Mouse (Mus musculus) neural tube, embryonic 15.5 days (tissue): ENCODE results near the gene Maml3. TPM values are rescaled to one million over a fixed set of nuclear protein-coding genes. Genes with fewer than 3 reads are reported as not detected.

ENCODE experiments used
- ATAC-seq: fragments of 200-750 bp; cut with Nextera tagmentation; 2 replicates; pipeline ENCODE4 v1.8.0; 2017; ENCODE audit warnings: mild to moderate bottlenecking, moderate TSS enrichment, moderate library complexity; ENCODE audit not compliant: low FRiP score
- H3K27ac ChIP-seq: fragments of 300-500 bp; sonication (generic); replicated peaks from 2 replicates; pipeline ENCODE4 v1.5.1; 2015; ENCODE audit warnings: mild to moderate bottlenecking, inconsistent platforms
- H3K27me3 ChIP-seq: fragments of 300-500 bp; sonication (generic); replicated peaks from 2 replicates; pipeline ENCODE4 v1.6.1; 2015; ENCODE audit warnings: inconsistent platforms
- H3K36me3 ChIP-seq: fragments of 300-500 bp; sonication (generic); 2 replicates; pipeline ENCODE4 v1.6.1; 2015; ENCODE audit warnings: inconsistent platforms
- H3K4me1 ChIP-seq: fragments of 300-500 bp; sonication (generic); 2 replicates; pipeline ENCODE4 v1.6.1; 2015; ENCODE audit warnings: inconsistent platforms
- H3K4me2 ChIP-seq: fragments of 300-500 bp; sonication (generic); 2 replicates; pipeline ENCODE4 v1.6.1; 2015; ENCODE audit warnings: inconsistent platforms, mild to moderate bottlenecking, moderate library complexity
- H3K4me3 ChIP-seq: fragments of 300-500 bp; sonication (generic); replicated peaks from 2 replicates; pipeline ENCODE4 v1.5.1; 2015; ENCODE audit warnings: mild to moderate bottlenecking, inconsistent platforms
- H3K9ac ChIP-seq: fragments of 300-500 bp; sonication (generic); replicated peaks from 2 replicates; pipeline ENCODE4 v1.6.1; 2015; ENCODE audit warnings: mild to moderate bottlenecking, inconsistent platforms
- H3K9me3 ChIP-seq: fragments of 300-500 bp; sonication (generic); replicated peaks from 2 replicates; pipeline ENCODE4 v1.6.1; 2016; ENCODE audit warnings: inconsistent platforms
- WGBS: fragments of 180-500 bp; shearing (Covaris S2); methylation state at CpG from one replicate; pipeline ENCODE4 v1.1.7; 2015; ENCODE audit warnings: mixed read lengths; 5-methylcytosine and 5-hydroxymethylcytosine counted together
- polyA plus RNA-seq: library from polyadenylated mRNA; unstranded; fragments of >200 nt; fragmentation: Nextera tagmentation; extraction: Ambion mirVana; gene quantifications from 2 replicates; pipeline ENCODE4 v1.2.1, GENCODE M21; 2015

The Maml3 gene
- polyA plus RNA-seq, 1 experiment from 2014 or later, result 7.6 TPM

- H3K9ac ChIP-seq, result peak overlapping the region; percentile 87
- no peak for ATAC-seq
- H3K4me2 ChIP-seq, result peak overlapping the region; percentile 88
- H3K4me1 ChIP-seq, result peaks cover 16% of the 10 kb centered on the region
- H3K9me3 ChIP-seq, result no peaks in the 10 kb centered on the region
- no peaks in the 10 kb centered on the region for H3K27me3 ChIP-seq
- peak overlapping the region; percentile 86 for H3K4me3 ChIP-seq
- H3K27ac ChIP-seq, result peak overlapping the region; percentile 100
- H3K36me3 ChIP-seq, result no peaks in the 10 kb centered on the region
- under 1% methylated on average over 16 of the region's 16 CpGs for WGBS
Measured at GRCm38 (mm10) chr3:52104208-52104607, 668 bp downstream of the Maml3 start.

- 2% methylated on average over 55 of the region's 55 CpGs for WGBS
- Histone ChIP-seq H3K4me1 (peaks cover 16% of the 10 kb centered on the region), H3K9me3 (no peaks in the 10 kb centered on the region), H3K4me3 (peak overlapping the region; percentile 86), H3K27ac (peak overlapping the region; percentile 100), H3K4me2 (peak overlapping the region; percentile 88), H3K9ac (peak overlapping the region; percentile 87), H3K27me3 (no peaks in the 10 kb centered on the region), H3K36me3 (no peaks in the 10 kb centered on the region)
- ATAC-seq, result no peak
Measured at GRCm38 (mm10) chr3:52103531-52104181, 1.2 kb downstream of the Maml3 start.

DNA sequence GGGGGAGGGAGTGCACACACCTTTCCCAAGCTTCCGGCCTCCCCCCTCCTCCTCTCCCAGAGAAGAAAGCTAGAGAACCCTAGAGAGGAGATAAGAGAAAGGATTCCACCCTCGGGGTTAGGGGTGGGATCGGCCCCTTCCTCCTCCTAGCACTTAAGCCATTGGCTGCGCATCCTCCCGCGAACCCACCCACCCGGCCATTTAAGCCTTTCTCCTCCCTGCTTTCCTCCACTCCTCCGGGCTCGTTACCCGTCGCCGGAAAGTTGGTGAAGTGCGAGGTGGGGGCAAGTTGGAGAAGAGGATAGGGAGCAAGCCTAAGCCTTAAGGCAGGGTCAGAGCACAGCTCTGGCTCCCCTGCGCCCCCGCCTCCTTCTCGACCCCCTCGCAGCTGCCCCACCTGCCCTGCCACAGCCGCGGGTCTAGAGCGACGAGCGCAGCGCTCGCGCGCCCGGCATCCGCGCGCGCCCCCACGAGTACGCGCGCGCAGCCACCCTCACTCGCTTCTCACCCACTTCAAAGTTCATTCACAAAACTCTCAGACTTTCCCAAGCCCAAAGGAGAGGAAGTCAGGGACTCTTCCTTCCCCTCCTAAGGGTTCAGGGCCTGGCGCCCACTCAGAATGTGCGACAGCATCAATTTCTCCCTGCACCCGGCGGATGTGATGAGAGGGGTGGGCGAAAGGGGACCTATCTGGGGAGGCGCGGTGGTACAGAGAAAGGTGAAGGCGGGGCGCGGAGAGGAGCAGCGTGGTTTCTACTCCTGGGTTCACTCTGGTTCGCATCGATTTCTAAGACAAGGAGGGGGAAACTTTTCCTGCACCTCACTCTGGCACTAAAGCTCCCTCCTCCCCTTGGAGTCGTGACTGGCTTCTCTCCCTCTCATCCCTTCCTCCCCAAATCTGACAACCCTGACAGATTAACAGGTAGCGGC, 2.0 kb downstream of the Maml3 start:
- ATAC-seq, result peak; percentile 88
- Histone ChIP-seq H3K27me3 (no peaks in the 10 kb centered on the region), H3K36me3 (no peaks in the 10 kb centered on the region), H3K4me2 (peak overlapping the region; percentile 88), H3K9ac (peak overlapping the region; percentile 87), H3K4me1 (peaks cover 16% of the 10 kb centered on the region), H3K27ac (peak overlapping the region; percentile 100), H3K9me3 (no peaks in the 10 kb centered on the region), H3K4me3 (peak overlapping the region; percentile 86)
- under 1% methylated on average over 51 of the region's 52 CpGs for WGBS

GRCm38 (mm10) chr3:52101977-52102600, 2.8 kb downstream of the Maml3 start:
- H3K9me3 ChIP-seq, result no peaks in the 10 kb centered on the region
- WGBS, result 1% methylated on average over 31 of the region's 57 CpGs

GRCm38 (mm10) chr3:52101401-52101976, 3.4 kb downstream of the Maml3 start:
- 0% methylated on average over 14 of the region's 14 CpGs for WGBS
- no peaks in the 10 kb centered on the region for H3K9me3 ChIP-seq
- H3K4me1 ChIP-seq, result peaks cover 16% of the 10 kb centered on the region
- no peak; the same call in 1 of the 2 replicates for ATAC-seq
- peak overlapping the region; percentile 87 for H3K9ac ChIP-seq
- no peaks in the 10 kb centered on the region for H3K27me3 ChIP-seq
- peak overlapping the region; percentile 100 for H3K27ac ChIP-seq
- H3K4me3 ChIP-seq, result peak overlapping the region; percentile 86
- H3K4me2 ChIP-seq, result peak overlapping the region; percentile 88
- no peaks in the 10 kb centered on the region for H3K36me3 ChIP-seq

More at GRCm38 (mm10) chr3:52101977-52102600, 2.8 kb downstream of the Maml3 start:
- Histone ChIP-seq H3K27ac (peak overlapping the region; percentile 100), H3K9ac (peak overlapping the region; percentile 87), H3K4me2 (peak overlapping the region; percentile 88), H3K36me3 (no peaks in the 10 kb centered on the region), H3K4me1 (peaks cover 16% of the 10 kb centered on the region), H3K4me3 (peak overlapping the region; percentile 86), H3K27me3 (no peaks in the 10 kb centered on the region)
- peak; percentile 85 for ATAC-seq

- H3K27ac ChIP-seq, result peak overlapping the region; percentile 100
Measured at GRCm38 (mm10) chr3:52100926-52101325, 4.0 kb downstream of the Maml3 start.

DNA sequence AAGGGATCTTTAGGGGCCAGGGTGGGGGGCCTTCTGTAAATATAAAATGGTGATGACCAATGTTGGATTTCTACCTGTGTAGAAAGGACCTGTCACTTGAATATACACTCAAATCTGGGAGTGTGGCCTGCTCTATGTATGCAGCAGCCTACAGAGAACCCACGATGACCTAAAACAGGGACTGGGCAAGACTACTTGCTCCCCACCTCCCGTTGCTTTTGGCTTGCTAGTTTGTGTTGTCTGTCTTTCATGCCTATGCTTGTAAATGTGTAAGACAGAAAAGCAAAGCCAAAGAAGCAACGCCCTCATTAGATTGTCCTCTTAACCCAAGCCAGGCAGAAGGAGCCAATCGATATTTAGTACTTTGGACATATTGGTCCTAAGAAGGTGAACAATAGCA, 4.6 kb downstream of the Maml3 start:
- H3K36me3 ChIP-seq, result no peaks in the 10 kb centered on the region
- no peaks in the 10 kb centered on the region for H3K9me3 ChIP-seq
- H3K27me3 ChIP-seq, result no peaks in the 10 kb centered on the region
- no peak for ATAC-seq
- H3K4me3 ChIP-seq, result no peak overlapping the region
- peak overlapping the region; percentile 100; the same call in 1 of the 2 replicates for H3K27ac ChIP-seq
- H3K9ac ChIP-seq, result no peak overlapping the region
- H3K4me2 ChIP-seq, result peak overlapping the region; percentile 88; the same call in 1 of the 2 replicates
- peaks cover 13% of the 10 kb centered on the region for H3K4me1 ChIP-seq
- 39% methylated on average over 4 of the region's 4 CpGs for WGBS

More at GRCm38 (mm10) chr3:52100926-52101325, 4.0 kb downstream of the Maml3 start:
- Histone ChIP-seq H3K9ac (peak overlapping the region; percentile 87), H3K36me3 (no peaks in the 10 kb centered on the region), H3K9me3 (no peaks in the 10 kb centered on the region), H3K4me3 (peak overlapping the region; percentile 86), H3K27me3 (no peaks in the 10 kb centered on the region), H3K4me1 (peaks cover 16% of the 10 kb centered on the region), H3K4me2 (peak overlapping the region; percentile 88)
- 16% methylated on average over 9 of the region's 9 CpGs for WGBS
- no peak for ATAC-seq

DNA sequence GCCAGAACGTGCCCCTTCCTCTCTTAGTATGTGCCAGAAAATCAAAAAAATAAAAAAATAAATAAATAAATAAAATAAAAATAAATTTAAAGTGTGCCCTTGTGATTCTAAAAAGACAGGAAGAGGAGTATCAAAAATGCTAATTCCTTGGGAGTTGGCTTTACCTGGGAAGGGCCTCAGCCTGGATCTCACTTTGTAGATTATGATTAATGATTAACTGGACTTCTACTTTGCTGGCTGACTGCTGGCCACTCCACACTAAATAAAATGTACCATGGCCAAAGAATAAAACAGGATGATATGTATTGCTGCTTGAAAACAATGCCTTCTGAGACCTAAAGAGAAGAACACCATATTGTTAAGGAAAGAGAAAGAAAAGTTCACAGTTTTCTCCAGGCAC, 5.6 kb downstream of the Maml3 start:
- 90% methylated on average over 1 of the region's 1 CpGs for WGBS
- no peaks in the 10 kb centered on the region for H3K36me3 ChIP-seq
- H3K4me1 ChIP-seq, result peaks cover 12% of the 10 kb centered on the region
- H3K9ac ChIP-seq, result no peak overlapping the region
- H3K27me3 ChIP-seq, result no peaks in the 10 kb centered on the region
- no peak overlapping the region for H3K4me2 ChIP-seq
- no peaks in the 10 kb centered on the region for H3K9me3 ChIP-seq
- no peak overlapping the region for H3K4me3 ChIP-seq
- H3K27ac ChIP-seq, result no peak overlapping the region
- no peak for ATAC-seq

DNA sequence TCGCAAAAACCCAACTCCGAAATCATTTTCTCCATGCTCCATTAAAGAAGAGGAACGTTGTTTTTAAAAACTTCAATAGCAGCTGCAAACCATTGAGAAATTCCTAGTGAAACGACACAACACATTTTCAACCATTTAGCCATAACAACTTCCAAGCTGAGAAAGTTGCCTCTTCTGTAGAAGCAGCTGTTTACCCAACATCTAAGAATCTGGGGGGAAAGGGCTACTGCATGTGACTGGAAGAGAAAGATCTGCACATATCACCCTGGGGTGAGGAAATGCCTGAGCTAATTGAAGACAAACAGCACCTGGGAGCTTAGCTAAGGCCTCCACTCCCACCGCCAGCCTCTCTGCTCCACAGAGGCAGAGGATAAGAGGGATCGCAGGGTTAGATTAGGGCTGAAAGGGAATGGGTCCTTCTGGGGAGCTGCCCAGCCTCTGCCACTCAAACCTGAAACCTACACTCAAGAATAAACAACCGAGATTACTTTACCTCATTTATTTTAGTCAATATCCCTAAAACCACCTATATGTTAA, 13.5 kb downstream of the Maml3 start:
- Histone ChIP-seq H3K27ac (no peak overlapping the region), H3K27me3 (no peaks in the 10 kb centered on the region), H3K36me3 (no peaks in the 10 kb centered on the region), H3K9ac (no peak overlapping the region), H3K9me3 (no peaks in the 10 kb centered on the region), H3K4me2 (no peak overlapping the region), H3K4me3 (no peak overlapping the region), H3K4me1 (peaks cover 43% of the 10 kb centered on the region)
- ATAC-seq, result no peak
- WGBS, result 54% methylated on average over 7 of the region's 7 CpGs

DNA sequence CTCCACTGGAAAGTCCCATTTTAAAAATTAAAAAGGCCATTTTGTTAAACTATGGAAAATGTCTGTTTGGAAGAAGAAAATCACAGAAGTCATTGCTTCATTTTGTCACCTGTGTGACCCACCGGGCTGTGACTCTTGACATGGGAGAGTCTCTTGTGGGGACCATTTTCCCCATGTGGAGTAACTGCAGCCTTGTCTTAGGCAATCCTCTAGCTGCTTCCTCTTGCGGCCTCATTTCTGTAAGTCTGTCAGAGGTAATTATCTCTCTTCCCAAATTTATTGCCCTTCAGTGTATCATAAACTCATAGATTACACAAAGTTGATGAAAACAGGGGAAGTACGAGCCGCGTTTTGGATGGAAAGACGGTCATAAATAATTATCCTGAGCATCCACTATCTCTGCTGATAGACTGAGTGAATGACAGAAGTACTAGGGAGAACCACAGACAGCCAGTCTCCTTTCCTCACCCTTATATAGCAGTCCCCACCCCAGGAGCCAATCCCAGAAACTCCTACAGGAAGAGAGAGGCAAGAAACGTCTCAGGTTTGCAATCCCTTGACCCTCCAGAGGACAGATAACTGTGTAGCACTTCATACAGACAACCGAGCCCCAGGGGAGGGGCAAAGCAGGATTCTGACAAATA, 14.5 kb downstream of the Maml3 start:
- Histone ChIP-seq H3K27ac (no peak overlapping the region), H3K36me3 (no peaks in the 10 kb centered on the region), H3K27me3 (no peaks in the 10 kb centered on the region), H3K4me2 (no peak overlapping the region), H3K4me1 (peaks cover 43% of the 10 kb centered on the region), H3K4me3 (no peak overlapping the region), H3K9ac (no peak overlapping the region), H3K9me3 (no peaks in the 10 kb centered on the region)
- WGBS, result 41% methylated on average over 8 of the region's 8 CpGs
- ATAC-seq, result no peak
